Mouse (Mus musculus) neutrophil, adult 5-6 weeks (primary cell): ENCODE results near the gene Idua. TPM values are rescaled to one million over a fixed set of nuclear protein-coding genes. Genes with fewer than 3 reads are reported as not detected.

Source experiments
- ATAC-seq: fragments of 151-379, 151-347 bp; 2 replicates; pipeline ENCODE4 v1.8.0; 2017; ENCODE audit warnings: mild to moderate bottlenecking, moderate TSS enrichment; ENCODE audit not compliant: insufficient number of reproducible peaks, poor library complexity, low FRiP score, severe bottlenecking; ENCODE audit errors: extremely low read depth
- total RNA-seq: library from RNA; stranded (forward); fragments of 200-1000 nt; gene quantifications from 2 replicates; pipeline ENCODE4 v1.2.3, GENCODE M21; 2017

The Idua gene
- total RNA-seq, 1 experiment from 2014 or later, result 13.0 TPM

GRCm38 (mm10) chr5:108708981-108709731 is 49.0 kb downstream of the Idua start:
- ATAC-seq, result no peak

GRCm38 (mm10) chr5:108711968-108712367 is 51.8 kb downstream of the Idua start:
- no peak for ATAC-seq

GRCm38 (mm10) chr5:108713096-108713495 is 53.0 kb downstream of the Idua start:
- no peak for ATAC-seq

- no peak for ATAC-seq
Observed at GRCm38 (mm10) chr5:108713691-108714090, 53.6 kb downstream of the Idua start.

- no peak for ATAC-seq
Observed at GRCm38 (mm10) chr5:108714149-108714548, 54.0 kb downstream of the Idua start.

GRCm38 (mm10) chr5:108715974-108716373 is 55.8 kb downstream of the Idua start:
- no peak for ATAC-seq

- no peak for ATAC-seq
Observed at GRCm38 (mm10) chr5:108718051-108718450, 57.9 kb downstream of the Idua start.

- ATAC-seq, result no peak
Observed at GRCm38 (mm10) chr5:108719761-108720160, 59.6 kb downstream of the Idua start.

GRCm38 (mm10) chr5:108724006-108724405 is 63.9 kb downstream of the Idua start:
- ATAC-seq, result no peak

GRCm38 (mm10) chr5:108726557-108727248 is 66.6 kb downstream of the Idua start:
- ATAC-seq, result peak; percentile 47; the same call in 1 of the 2 replicates

- ATAC-seq, result no peak
Observed at GRCm38 (mm10) chr5:108727425-108727824, 67.3 kb downstream of the Idua start.

Other genes starting within 250 kb of the Idua start
- gene Atp5k, start 225.9 kb upstream of the Idua start, total RNA-seq, result 63.7 and 67.9 TPM in 2 replicates
- gene Mfsd7a, start 211.4 kb upstream of the Idua start, total RNA-seq, result 1.4 and 1.7 TPM in 2 replicates
- gene Pcgf3, start 199.1 kb upstream of the Idua start, total RNA-seq, result 17.5 and 21.6 TPM in 2 replicates
- gene Cplx1, start 110.3 kb upstream of the Idua start, total RNA-seq, result not detected in 2 replicates
- 169 and 179 TPM in 2 replicates for gene Gak, start 30.6 kb upstream of the Idua start, total RNA-seq
- gene Tmem175, start 30.6 kb upstream of the Idua start, total RNA-seq, result 14.9 and 17.3 TPM in 2 replicates
- gene Dgkq, start 9.3 kb downstream of the Idua start, total RNA-seq, result 18.9 and 43.5 TPM in 2 replicates
- gene Slc26a1, start 15.2 kb downstream of the Idua start, total RNA-seq, result 0.12 TPM in 1 of 2 replicates, not detected in the other
- 1.0 and 1.8 TPM in 2 replicates for gene Fgfrl1, start 32.1 kb downstream of the Idua start, total RNA-seq
- gene Rnf212, start 114.7 kb downstream of the Idua start, total RNA-seq, result not detected in 2 replicates
- not detected in 2 replicates for gene Tmed11, start 135.0 kb downstream of the Idua start, total RNA-seq
- 0.12 TPM in 2 replicates for gene Vmn2r8, start 148.5 kb downstream of the Idua start, total RNA-seq
- gene Vmn2r9, start 192.3 kb downstream of the Idua start, total RNA-seq, result 0.12 TPM in 1 of 2 replicates, not detected in the other